27 mouse cellular contexts compared by ENCODE assay signal in the genomic region with DNA sequence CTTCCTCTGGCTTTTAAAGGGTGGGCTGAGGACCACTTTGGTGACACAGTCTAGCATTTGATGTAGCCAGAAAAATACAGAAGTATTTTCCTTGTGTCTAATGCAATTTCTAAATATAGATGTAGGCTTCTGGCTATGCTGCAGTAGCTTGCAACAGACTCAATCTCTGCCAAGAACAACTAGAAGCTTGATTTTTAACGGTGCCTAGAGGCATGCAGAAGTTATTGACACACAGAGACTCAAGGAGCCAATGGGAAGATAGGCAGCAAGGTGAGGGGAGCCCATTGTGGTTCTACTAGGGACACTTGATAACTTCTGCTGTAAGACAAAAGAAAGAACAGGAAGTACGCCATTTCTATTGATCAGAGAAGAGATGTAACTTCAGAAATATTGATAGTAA.
DNase-seq lines count a peak whose midpoint lies in the region; ATAC-seq lines count a peak whose summit lies in the region.
"Had no signal": no experiment of that assay in that cellular context is flagged by ENCODE, and none has a peak within 500 bp of the region (broad histone marks: within the 10 kb centered on the region; RNA-seq: fewer than 3 reads in every experiment).

No protein-coding gene starts in this region.

- no peak overlapping the region for H3K4me3 ChIP-seq in embryonic facial prominence, embryonic 14.5 days (ENCODE audit: low read depth, low read length)
- no peak overlapping the region for H3K4me3 ChIP-seq in embryonic facial prominence, embryonic 10.5 days
- no peak overlapping the region for H3K4me3 ChIP-seq in kidney, embryonic 15.5 days (replicated peaks)
- H3K4me3 ChIP-seq: forebrain, embryonic 12.5 days; heart, adult 2 months; heart, embryonic 15.5 days; hindbrain, embryonic 15.5 days; intestine, embryonic 15.5 days; limb, embryonic 15.5 days; midbrain, embryonic 10.5 days; myocyte; neural tube, embryonic 13.5 days had no signal

- no peaks in the 10 kb centered on the region for H3K9me3 ChIP-seq in embryonic facial prominence, embryonic 14.5 days (ENCODE audit: control insufficient read depth, low read length)
- H3K9me3 ChIP-seq in embryonic facial prominence, embryonic 10.5 days, result no peaks in the 10 kb centered on the region
- no peaks in the 10 kb centered on the region for H3K9me3 ChIP-seq in kidney, embryonic 15.5 days (replicated peaks)
- H3K9me3 ChIP-seq: forebrain, embryonic 12.5 days; heart, embryonic 15.5 days; hindbrain, embryonic 15.5 days; intestine, embryonic 15.5 days; limb, embryonic 15.5 days; midbrain, embryonic 10.5 days; neural tube, embryonic 13.5 days had no signal

- H3K9ac ChIP-seq in embryonic facial prominence, embryonic 14.5 days (ENCODE audit: low read depth, low read length), result no peak overlapping the region
- no peak overlapping the region for H3K9ac ChIP-seq in kidney, embryonic 15.5 days
- H3K9ac ChIP-seq: forebrain, embryonic 12.5 days; heart, embryonic 15.5 days; hindbrain, embryonic 15.5 days; intestine, embryonic 15.5 days; limb, embryonic 15.5 days; liver, embryonic 14.5 days; lung, embryonic 14.5 days; neural tube, embryonic 13.5 days had no signal

- peak; percentile 8 for DNase-seq in embryonic facial prominence, embryonic 14.5 days (ENCODE audit: low spot score)
- DNase-seq in embryonic facial prominence, embryonic 10.5 days (ENCODE audit: low spot score), result no peak
- DNase-seq in kidney, adult 11 months, result peak; percentile 7
- peak; percentile 8 for DNase-seq in lung, postnatal 36 days
- no peak for DNase-seq in lung, postnatal 14 days
- DNase-seq in right cerebral cortex, postnatal 14 days, result no peak
- DNase-seq: adrenal gland, postnatal 36 days; cerebellum, adult 11 months; cerebellum, adult 9-11 months; gastrocnemius, postnatal 10 days; kidney, postnatal 25 days; layer of hippocampus, postnatal 36 days; lung, embryonic 14.5 days; retina, postnatal 1 day; thymus, postnatal 14 days had no signal

- ATAC-seq in embryonic facial prominence, embryonic 14.5 days (ENCODE audit: low read depth), result no peak
- ATAC-seq in kidney, embryonic 15.5 days (replicated peaks; ENCODE audit: low FRiP score), result no peak
- ATAC-seq: intestine, embryonic 15.5 days; midbrain, embryonic 16.5 days had no signal

- no peaks in the 10 kb centered on the region for H3K4me1 ChIP-seq in embryonic facial prominence, embryonic 14.5 days (ENCODE audit: control insufficient read depth, insufficient read depth, low read length)
- H3K4me1 ChIP-seq in embryonic facial prominence, embryonic 10.5 days, result peaks cover 4% of the 10 kb centered on the region; the same call in 1 of the 2 replicates
- H3K4me1 ChIP-seq in kidney, embryonic 15.5 days, result no peaks in the 10 kb centered on the region
- H3K4me1 ChIP-seq: forebrain, embryonic 12.5 days; hindbrain, embryonic 15.5 days; intestine, embryonic 15.5 days; limb, embryonic 15.5 days; midbrain, embryonic 10.5 days; neural tube, embryonic 13.5 days had no signal

- no peak overlapping the region for H3K27ac ChIP-seq in embryonic facial prominence, embryonic 14.5 days (replicated peaks; ENCODE audit: low read depth, low read length)
- no peak overlapping the region for H3K27ac ChIP-seq in embryonic facial prominence, embryonic 10.5 days (replicated peaks)
- H3K27ac ChIP-seq in kidney, embryonic 15.5 days, result no peak overlapping the region
- H3K27ac ChIP-seq: forebrain, embryonic 12.5 days; heart, adult 2 months; heart, embryonic 15.5 days; hindbrain, embryonic 15.5 days; intestine, embryonic 15.5 days; limb, embryonic 15.5 days; liver, embryonic 14.5 days; midbrain, embryonic 10.5 days; neural tube, embryonic 13.5 days had no signal

- no peaks in the 10 kb centered on the region for H3K36me3 ChIP-seq in embryonic facial prominence, embryonic 14.5 days (ENCODE audit: control insufficient read depth, insufficient read depth, low read length)
- no peaks in the 10 kb centered on the region for H3K36me3 ChIP-seq in embryonic facial prominence, embryonic 10.5 days (replicated peaks)
- H3K36me3 ChIP-seq in kidney, embryonic 15.5 days, result no peaks in the 10 kb centered on the region
- H3K36me3 ChIP-seq: forebrain, embryonic 12.5 days; heart, embryonic 15.5 days; hindbrain, embryonic 15.5 days; intestine, embryonic 15.5 days; limb, embryonic 15.5 days; midbrain, embryonic 10.5 days; neural tube, embryonic 13.5 days had no signal

- no peaks in the 10 kb centered on the region for H3K27me3 ChIP-seq in embryonic facial prominence, embryonic 14.5 days (replicated peaks; ENCODE audit: control insufficient read depth, insufficient read depth, low read length)
- no peaks in the 10 kb centered on the region for H3K27me3 ChIP-seq in embryonic facial prominence, embryonic 10.5 days (replicated peaks; ENCODE audit: low read depth, poor library complexity, severe bottlenecking)
- H3K27me3 ChIP-seq in kidney, embryonic 15.5 days, result no peaks in the 10 kb centered on the region
- H3K27me3 ChIP-seq: forebrain, embryonic 12.5 days; heart, embryonic 15.5 days; hindbrain, embryonic 15.5 days; intestine, embryonic 15.5 days; limb, embryonic 15.5 days; neural tube, embryonic 13.5 days had no signal

- 66% methylated on average over 2 of the region's 2 CpGs for WGBS in embryonic facial prominence, embryonic 14.5 days
- 86% methylated on average over 2 of the region's 2 CpGs for WGBS in embryonic facial prominence, embryonic 10.5 days
- WGBS in kidney, embryonic 15.5 days, result 76% methylated on average over 2 of the region's 2 CpGs

- no peak overlapping the region for H3K4me2 ChIP-seq in embryonic facial prominence, embryonic 14.5 days (ENCODE audit: low read depth, low read length)
- no peak overlapping the region for H3K4me2 ChIP-seq in kidney, embryonic 15.5 days
- H3K4me2 ChIP-seq: forebrain, embryonic 12.5 days; heart, embryonic 15.5 days; hindbrain, embryonic 15.5 days; intestine, embryonic 15.5 days; limb, embryonic 15.5 days; lung, embryonic 14.5 days; neural tube, embryonic 13.5 days had no signal

Comparison
In these comparisons a context has a peak if more than half of its experiments do, and no peak if none do; other contexts are left out.
1. DNase-seq: peak in embryonic facial prominence, embryonic 14.5 days (single experiment), kidney, adult 11 months (single experiment) and lung, postnatal 36 days (single experiment); none in embryonic facial prominence, embryonic 10.5 days (single experiment), lung, postnatal 14 days (single experiment) and right cerebral cortex, postnatal 14 days (single experiment).